Mouse (Mus musculus): Measurements from ENCODE around the gene Cux2. TPM values are rescaled to one million over a fixed set of nuclear protein-coding genes. Genes with fewer than 3 reads are reported as not detected.
A peak's percentile ranks its signal among the peaks of the same experiment; 100 is the strongest.
"Not testable (repeated sequence)": the region's sequence is repeated elsewhere in the genome, so short reads cannot be mapped to it uniquely, and the experiment has no call there.

The Cux2 gene
- total and polyA plus RNA-seq, 3 experiments: 0.17 TPM; not detected in 2

DNA sequence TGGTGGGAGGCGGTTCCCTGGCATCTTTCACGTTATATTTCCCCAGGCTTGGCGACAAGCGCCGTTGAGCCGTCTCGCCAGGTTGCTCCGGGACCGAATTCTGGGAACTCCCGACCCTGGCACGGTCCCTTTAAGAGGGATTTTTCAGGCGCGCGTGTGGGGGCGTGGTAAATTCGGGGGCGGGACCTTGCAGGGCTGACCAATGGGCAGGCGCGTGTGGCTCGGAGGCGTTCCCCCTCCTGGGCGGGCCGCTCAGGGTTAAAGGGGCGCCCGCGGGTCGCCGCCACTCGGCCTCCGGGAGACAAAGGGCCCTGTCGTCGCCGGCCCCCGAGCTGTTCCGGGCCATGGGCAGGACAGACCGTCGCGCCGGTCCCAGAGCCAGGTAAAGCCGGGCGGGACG is 201.2 kb downstream of the Cux2 start, which contains the start of gene Pheta1 (continued):
- TF ChIP-seq UBTF (IDR thresholded peaks at IDR 0.05; ENCODE audit: low read depth, low read length): 0 out of 2 replicates have a peak, but pooled peaks have one; percentile 62
- no peak for TF ChIP-seq PAX5 (IDR thresholded peaks at IDR 0.05; ENCODE audit: low read length)
- TF ChIP-seq POLR2AphosphoS2 (IDR thresholded peaks at IDR 0.05; ENCODE audit: low read depth, low read length): no peak

DNA sequence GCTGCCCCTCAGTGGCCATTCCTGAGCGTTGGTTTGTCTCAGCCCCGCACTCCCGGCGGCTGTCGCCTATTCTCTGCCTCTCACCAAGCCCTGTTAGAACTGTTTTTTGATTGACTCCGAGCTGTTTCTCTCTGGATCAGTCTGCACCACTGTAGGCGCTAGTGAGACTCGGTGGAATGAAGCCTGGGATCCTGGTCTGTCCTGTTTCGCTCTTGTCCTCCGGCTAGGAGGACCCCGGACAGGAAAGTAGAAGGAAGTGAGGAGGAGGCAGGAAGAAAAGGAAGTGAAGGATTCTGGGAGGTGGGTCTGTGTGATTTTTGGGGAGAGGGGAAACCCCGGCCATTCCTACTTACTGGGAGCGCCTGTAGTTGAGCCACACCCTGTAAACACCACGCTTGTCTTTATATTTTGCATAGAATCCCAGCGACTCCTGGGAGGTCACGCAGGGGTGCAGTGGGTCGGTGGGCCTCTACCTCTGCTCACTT is 201.8 kb downstream of the Cux2 start:
- peak overlapping the region; percentile 66 to 94 (median 74) for H3K4me3 ChIP-seq (replicated peaks in 1 of 3; ENCODE audit: low read depth in 2 of 3, low read length in 2 of 3, poor library complexity in 1 of 3)
- no peaks in the 10 kb centered on the region for H3K9me3 ChIP-seq (replicated peaks; ENCODE audit: low read length)
- H3K36me3 ChIP-seq (replicated peaks in 1 of 2; ENCODE audit: control insufficient read depth in 1 of 2, insufficient read depth in 1 of 2, low read length in 1 of 2): peaks cover 7 to 15% of the 10 kb centered on the region in 2 experiments
- H3K9ac ChIP-seq (ENCODE audit: insufficient read depth, low read depth): peak overlapping the region; percentile 73
- peak; percentile 48 for DNase-seq (ENCODE audit: extremely low read depth)
- dilution Hi-C loops (cut with MboI; ENCODE audit: extremely low pct_ligation_motif_present, extremely low pct_unique_long_range_greater_than_20kb, low sequenced_read_pairs) (no loop called here), in situ Hi-C loops (cut with MboI; ENCODE audit: low pct_ligation_motif_present, low pct_unique_long_range_greater_than_20kb, low sequenced_read_pairs) (loop anchor here (5.0 kb wide), 1 partner anchor 36 kb away; no protein-coding TSS in a partner anchor)
- H3K4me2 ChIP-seq (ENCODE audit: insufficient read depth, low read depth, poor library complexity, severe bottlenecking): peak overlapping the region; percentile 95
- no peak overlapping the region for H3K27ac ChIP-seq (ENCODE audit: insufficient read depth, low read depth)
- H3K27me3 ChIP-seq (replicated peaks): peaks cover 36% of the 10 kb centered on the region
- no peaks in the 10 kb centered on the region for H3K79me2 ChIP-seq (replicated peaks; ENCODE audit: control insufficient read depth, extremely low read depth, insufficient read depth, poor library complexity, severe bottlenecking)
- H3K4me1 ChIP-seq (ENCODE audit: control insufficient read depth in 1 of 2, insufficient read depth in 2 of 2): peaks cover 9 to 34% of the 10 kb centered on the region in 2 experiments; a peak in 3 of 4 replicates
- TF ChIP-seq USF1 (IDR thresholded peaks at IDR 0.05; ENCODE audit: low read depth, low read length) (no peak), E2F4 (IDR thresholded peaks at IDR 0.05; ENCODE audit: insufficient replicate concordance, low read depth, low read length) (no peak), IRF4 (IDR thresholded peaks at IDR 0.05; ENCODE audit: low read depth, low read length) (no peak), JUND (conservative IDR thresholded peaks at IDR 0.05; ENCODE audit: low read depth, low read length) (no peak), NELFE (IDR thresholded peaks at IDR 0.05; ENCODE audit: low read depth, low read length) (no peak), CTCF (conservative IDR thresholded peaks at IDR 0.05 in 1 of 2, IDR thresholded peaks at IDR 0.05 in 1 of 2; ENCODE audit: low read depth in 2 of 2, low read length in 2 of 2) (peak in 1 of 2 experiments; percentile 38; a peak in 2 of 4 replicates), SIN3A (IDR thresholded peaks at IDR 0.05; ENCODE audit: low read length) (0 out of 2 replicates have a peak, but pooled peaks have one; percentile 19), MAX (IDR thresholded peaks at IDR 0.05; ENCODE audit: low read length) (0 out of 2 replicates have a peak, but pooled peaks have one; percentile 1)

DNA sequence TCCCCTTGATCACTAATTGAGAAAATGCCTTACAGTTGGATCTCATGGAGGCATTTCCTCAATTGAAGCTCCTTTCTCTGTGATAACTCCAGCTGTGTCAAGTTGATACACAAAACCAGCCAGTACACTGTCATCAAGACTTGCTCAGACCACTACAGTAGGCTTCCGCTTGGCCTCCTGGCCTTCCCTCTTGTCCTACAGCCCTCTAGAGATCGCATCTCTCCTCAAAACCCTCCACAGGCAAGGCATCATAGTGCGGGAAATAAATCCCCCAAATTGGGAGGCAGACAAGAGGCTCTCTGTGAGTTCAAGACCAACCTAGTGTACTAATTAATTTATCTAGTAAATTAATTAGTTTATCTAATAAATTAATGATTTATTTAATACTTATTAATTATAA is 202.6 kb downstream of the Cux2 start:
- H3K4me2 ChIP-seq (ENCODE audit: insufficient read depth, low read depth, poor library complexity, severe bottlenecking); H3K36me3 ChIP-seq (replicated peaks in 1 of 2; ENCODE audit: control insufficient read depth in 1 of 2, insufficient read depth in 1 of 2, low read length in 1 of 2); DNase-seq (ENCODE audit: extremely low read depth); H3K9ac ChIP-seq (ENCODE audit: insufficient read depth, low read depth); dilution Hi-C loops (cut with MboI; ENCODE audit: extremely low pct_ligation_motif_present, extremely low pct_unique_long_range_greater_than_20kb, low sequenced_read_pairs); H3K9me3 ChIP-seq (replicated peaks; ENCODE audit: low read length); H3K4me3 ChIP-seq (replicated peaks in 1 of 3; ENCODE audit: low read depth in 2 of 3, low read length in 2 of 3, poor library complexity in 1 of 3); H3K79me2 ChIP-seq (replicated peaks; ENCODE audit: control insufficient read depth, extremely low read depth, insufficient read depth, poor library complexity, severe bottlenecking); H3K27ac ChIP-seq (ENCODE audit: insufficient read depth, low read depth): not testable (repeated sequence)
- Histone ChIP-seq H3K4me1 (ENCODE audit: control insufficient read depth in 1 of 2, insufficient read depth in 2 of 2) (peaks cover 9 to 40% of the 10 kb centered on the region in 2 experiments; a peak in 3 of 4 replicates), H3K27me3 (replicated peaks) (peaks cover 36% of the 10 kb centered on the region)
- in situ Hi-C loops (cut with MboI; ENCODE audit: low pct_ligation_motif_present, low pct_unique_long_range_greater_than_20kb, low sequenced_read_pairs): loop anchor here (5.0 kb wide), 1 partner anchor 35 kb away; no protein-coding TSS in a partner anchor

DNA sequence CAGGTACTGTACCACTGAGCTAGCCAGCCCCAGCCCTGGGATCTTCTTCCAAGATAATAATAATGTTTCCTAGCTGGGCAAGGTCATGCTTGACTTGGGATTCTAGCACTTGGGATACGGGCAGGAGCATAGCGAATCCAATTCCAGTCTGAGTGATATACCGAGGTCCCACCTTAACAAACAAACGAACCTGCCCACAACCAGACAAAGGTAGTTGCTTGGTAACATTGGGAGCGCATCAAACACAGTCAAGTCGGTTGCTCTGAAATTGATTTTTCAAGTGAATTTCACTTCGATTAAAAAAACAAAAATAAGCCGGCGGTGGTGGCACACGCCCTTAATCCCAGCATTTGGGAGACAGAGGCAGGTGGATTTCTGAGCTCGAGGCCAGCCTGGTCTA is 203.6 kb downstream of the Cux2 start:
- dilution Hi-C loops (cut with MboI; ENCODE audit: extremely low pct_ligation_motif_present, extremely low pct_unique_long_range_greater_than_20kb, low sequenced_read_pairs): no loop called here
- peaks cover 3% of the 10 kb centered on the region for H3K9me3 ChIP-seq (replicated peaks; ENCODE audit: low read length)
- no peak overlapping the region for H3K4me3 ChIP-seq (replicated peaks in 1 of 3; ENCODE audit: low read depth in 2 of 3, low read length in 2 of 3, poor library complexity in 1 of 3)
- DNase-seq (ENCODE audit: extremely low read depth): no peak
- H3K4me2 ChIP-seq (ENCODE audit: insufficient read depth, low read depth, poor library complexity, severe bottlenecking): no peak overlapping the region
- no peak overlapping the region for H3K9ac ChIP-seq (ENCODE audit: insufficient read depth, low read depth)
- H3K27ac ChIP-seq (ENCODE audit: insufficient read depth, low read depth): no peak overlapping the region
- H3K4me1 ChIP-seq (ENCODE audit: control insufficient read depth in 1 of 2, insufficient read depth in 2 of 2): peaks cover 9 to 44% of the 10 kb centered on the region in 2 experiments; a peak in 3 of 4 replicates
- H3K36me3 ChIP-seq (replicated peaks in 1 of 2; ENCODE audit: control insufficient read depth in 1 of 2, insufficient read depth in 1 of 2, low read length in 1 of 2): no peaks in the 10 kb centered on the region
- peaks cover 36% of the 10 kb centered on the region for H3K27me3 ChIP-seq (replicated peaks)
- TF ChIP-seq TCF12 (IDR thresholded peaks at IDR 0.05; ENCODE audit: low read depth, low read length): no peak
- no peaks in the 10 kb centered on the region for H3K79me2 ChIP-seq (replicated peaks; ENCODE audit: control insufficient read depth, extremely low read depth, insufficient read depth, poor library complexity, severe bottlenecking)
- in situ Hi-C loops (cut with MboI; ENCODE audit: low pct_ligation_motif_present, low pct_unique_long_range_greater_than_20kb, low sequenced_read_pairs): loop anchor here (5.0 kb wide), 1 partner anchor 34 kb away; no protein-coding TSS in a partner anchor
